Mouse (Mus musculus) ES-Bruce4 (cell line): ENCODE measurements around the gene Tspan8. TPM values are rescaled to one million over a fixed set of nuclear protein-coding genes. Genes with fewer than 3 reads are reported as not detected.

Source experiments
- H3K27ac ChIP-seq: 2 replicates; pipeline ENCODE4 v1.5.1; 2012; ENCODE audit warnings: low read length, inconsistent platforms; ENCODE audit not compliant: insufficient read depth
- H3K27me3 ChIP-seq: 2 replicates; pipeline ENCODE4 v1.6.1; 2012; ENCODE audit warnings: mild to moderate bottlenecking, low read length, inconsistent platforms; ENCODE audit not compliant: control insufficient read depth, poor library complexity, insufficient read depth, severe bottlenecking
- H3K36me3 ChIP-seq: 2 replicates; pipeline ENCODE4 v1.6.1; 2012; ENCODE audit warnings: inconsistent platforms, mild to moderate bottlenecking, low read length, moderate library complexity; ENCODE audit not compliant: control insufficient read depth, poor library complexity, insufficient read depth, severe bottlenecking
- H3K4me1 ChIP-seq: one replicate; pipeline ENCODE4 v1.8.1; 2011; ENCODE audit warnings: low read length; ENCODE audit not compliant: control insufficient read depth, insufficient read depth
- H3K4me3 ChIP-seq: 2 replicates; pipeline ENCODE4 v1.5.1; 2011; ENCODE audit warnings: low read depth, mild to moderate bottlenecking, low read length
- H3K9ac ChIP-seq: 2 replicates; pipeline ENCODE4 v1.6.1; 2012; ENCODE audit warnings: low read depth, mild to moderate bottlenecking, inconsistent platforms; ENCODE audit not compliant: poor library complexity, severe bottlenecking
- H3K9me3 ChIP-seq: replicated peaks from 2 replicates; pipeline ENCODE4 v1.6.1; 2012; ENCODE audit warnings: mild to moderate bottlenecking, low read length, inconsistent platforms; ENCODE audit not compliant: control insufficient read depth, poor library complexity, insufficient read depth, severe bottlenecking
- CTCF ChIP-seq: IDR thresholded peaks from one replicate; pipeline ENCODE4 v1.8.1; 2011; ENCODE audit warnings: low read depth, low read length
- EP300 ChIP-seq: IDR thresholded peaks from 2 replicates; pipeline ENCODE4 v1.6.1; 2011; ENCODE audit warnings: low read depth, low read length; ENCODE audit not compliant: insufficient read depth
- POLR2A ChIP-seq: IDR thresholded peaks from one replicate; pipeline ENCODE4 v1.8.1; 2011; ENCODE audit warnings: low read length; ENCODE audit not compliant: insufficient read depth
- polyA plus RNA-seq: library from polyadenylated mRNA; stranded (reverse); fragments of >200 nt; gene quantifications from 2 replicates; pipeline ENCODE4 v1.2.4, GENCODE M21; 2011; ENCODE audit warnings: low read depth; ENCODE audit not compliant: missing spikeins, insufficient read depth, insufficient read length

Tspan8 gene
- polyA plus RNA-seq, 1 experiment = not detected

DNA sequence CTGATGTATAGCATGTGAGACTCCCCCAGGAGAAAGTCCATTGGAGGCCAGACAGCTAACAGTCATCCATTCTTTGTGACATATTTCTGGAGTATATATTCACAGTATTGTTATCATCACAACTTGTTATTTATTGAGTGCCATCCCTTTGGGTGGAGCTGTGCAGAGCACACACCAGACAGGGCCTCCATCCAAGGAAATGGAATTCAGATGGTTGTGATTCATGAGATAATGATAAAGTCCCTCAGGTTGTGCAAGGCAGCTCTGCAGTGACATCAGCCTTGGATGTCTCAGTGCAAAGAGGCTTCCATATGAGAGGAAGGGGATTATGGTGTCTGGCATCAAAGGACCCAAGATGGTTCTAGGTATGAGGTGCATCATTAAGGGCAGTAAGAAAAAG is 80.1 kb downstream of the Tspan8 start:
- Histone ChIP-seq H3K27me3 (no peaks in the 10 kb centered on the region), H3K9me3 (no peaks in the 10 kb centered on the region), H3K4me1 (no peaks in the 10 kb centered on the region), H3K4me3 (no peak overlapping the region), H3K9ac (no peak overlapping the region), H3K36me3 (no peaks in the 10 kb centered on the region), H3K27ac (no peak overlapping the region)
- TF ChIP-seq POLR2A = no peak
- no peak for TF ChIP-seq EP300
- no peak for TF ChIP-seq CTCF

DNA sequence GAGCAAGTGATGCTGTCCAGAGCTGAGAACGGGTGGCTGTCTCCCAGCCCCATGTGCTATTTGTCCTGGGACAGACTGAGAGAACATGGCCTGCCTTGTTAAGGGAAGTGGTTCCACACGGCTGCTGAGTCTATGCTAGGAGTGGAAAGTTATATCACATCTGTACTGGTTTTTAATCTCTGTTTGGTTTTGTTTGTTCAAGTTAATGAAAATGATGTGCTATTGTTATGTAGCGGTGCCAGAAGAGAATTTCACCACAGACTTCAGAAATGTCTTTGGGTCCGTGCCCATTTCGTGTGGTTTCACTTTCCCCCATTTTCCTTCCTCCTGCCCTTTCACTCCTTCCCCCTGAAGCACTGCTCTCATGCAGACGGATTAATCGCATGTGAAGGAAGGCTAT is 80.6 kb downstream of the Tspan8 start:
- H3K4me1 ChIP-seq = no peaks in the 10 kb centered on the region
- no peak overlapping the region for H3K27ac ChIP-seq
- H3K27me3 ChIP-seq = no peaks in the 10 kb centered on the region
- no peak overlapping the region for H3K4me3 ChIP-seq
- H3K36me3 ChIP-seq = no peaks in the 10 kb centered on the region
- TF ChIP-seq EP300 (no peak), CTCF (no peak), POLR2A (no peak)
- H3K9me3 ChIP-seq = no peaks in the 10 kb centered on the region
- H3K9ac ChIP-seq = no peak overlapping the region

Other genes with a start within 250 kb of the Tspan8 start
- gene A930009A15Rik, start 246.8 kb upstream of the Tspan8 start, polyA plus RNA-seq = not detected in 2 replicates
- 0.27 TPM in 1 of 2 replicates, not detected in the other for gene Lgr5, start 229.1 kb upstream of the Tspan8 start, polyA plus RNA-seq
- gene Ptprr, start 201.4 kb downstream of the Tspan8 start, polyA plus RNA-seq = not detected in 2 replicates